ENCODE assay signal across 21 mouse cellular contexts in genomic region chr13:55567001-55567400, GRCm38 (mm10).
"Had no signal": no experiment of that assay in that cellular context is flagged by ENCODE, and none has a peak within 500 bp of the region (broad histone marks: within the 10 kb centered on the region; RNA-seq: fewer than 3 reads in every experiment).

No protein-coding gene starts in this region.

- H3K9me3 ChIP-seq: limb, embryonic 10.5 days; limb, embryonic 13.5 days; liver, embryonic 12.5 days; liver, embryonic 15.5 days; lung, embryonic 15.5 days; neural tube, embryonic 12.5 days; stomach, embryonic 15.5 days had no signal

- H3K4me3 ChIP-seq: layer of hippocampus, adult 2 months; limb, embryonic 10.5 days; limb, embryonic 13.5 days; liver, embryonic 12.5 days; liver, embryonic 15.5 days; lung, embryonic 15.5 days; neural tube, embryonic 12.5 days; stomach, embryonic 15.5 days had no signal

- H3K27me3 ChIP-seq: limb, embryonic 13.5 days; liver, embryonic 12.5 days; liver, embryonic 15.5 days; lung, embryonic 15.5 days; neural tube, embryonic 12.5 days; stomach, embryonic 15.5 days had no signal

- H3K9ac ChIP-seq: limb, embryonic 13.5 days; liver, embryonic 12.5 days; liver, embryonic 15.5 days; lung, embryonic 15.5 days; neural tube, embryonic 12.5 days; stomach, embryonic 15.5 days had no signal

- ATAC-seq: liver, embryonic 12.5 days had no signal

- DNase-seq: kidney, postnatal 25 days; layer of hippocampus, adult 9-11 months; liver; lung, adult 18-20 months; lung, postnatal 14 days; lung, postnatal 4 days; midbrain, embryonic 14.5 days; retina, postnatal 1 day; right cerebral cortex, postnatal 25 days; spleen, adult 18-20 months; thymus, postnatal 25 days had no signal

- H3K4me2 ChIP-seq: limb, embryonic 13.5 days; liver, embryonic 12.5 days; liver, embryonic 15.5 days; lung, embryonic 15.5 days; midbrain, embryonic 11.5 days; neural tube, embryonic 12.5 days; stomach, embryonic 15.5 days had no signal

- H3K27ac ChIP-seq: kidney, postnatal 0 days; layer of hippocampus, adult 2 months; limb, embryonic 10.5 days; limb, embryonic 13.5 days; liver, embryonic 12.5 days; liver, embryonic 15.5 days; lung, embryonic 15.5 days; neural tube, embryonic 12.5 days; stomach, embryonic 15.5 days had no signal
